Comparison of ENCODE assay signal across 21 mouse cellular contexts in the genomic region with DNA sequence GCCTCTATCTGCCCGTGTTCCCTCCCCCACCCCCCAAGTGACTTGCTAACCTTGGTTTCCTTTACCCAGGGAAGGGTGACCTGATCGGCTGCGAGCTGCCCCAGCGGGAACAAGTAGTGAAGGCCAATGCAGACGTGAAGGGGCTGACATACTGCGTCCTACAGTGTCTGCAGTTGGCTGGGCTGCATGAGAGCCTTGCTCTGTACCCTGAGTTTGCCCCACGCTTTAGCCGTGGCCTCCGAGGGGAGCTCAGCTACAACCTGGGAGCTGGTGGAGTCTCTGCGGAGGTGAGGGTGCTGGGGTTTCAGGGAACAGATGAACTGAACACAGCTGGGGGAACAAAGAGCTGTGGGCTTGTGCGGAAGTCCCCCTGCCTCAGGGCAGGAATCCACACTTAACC. TPM values are rescaled to one million over a fixed set of nuclear protein-coding genes. Genes with fewer than 3 reads are reported as not detected.
A peak's percentile ranks its signal among the peaks of the same experiment; 100 is the strongest.
DNase-seq lines count a peak whose midpoint lies in the region; TF ChIP-seq lines count a peak whose summit lies in the region.
"Had no signal": no experiment of that assay in that cellular context is flagged by ENCODE, and none has a peak within 500 bp of the region (broad histone marks: within the 10 kb centered on the region; RNA-seq: fewer than 3 reads in every experiment).

No protein-coding gene starts in this region.

- no peak for TF ChIP-seq CTCF in gastrocnemius, adult 2 months (IDR thresholded peaks at IDR 0.05)

- intact Hi-C loops in gastrocnemius, adult 2 months (cut with DNase I), result no loop called here
- intact Hi-C loops in gastrocnemius, postnatal 36 days (cut with DNase I), result no loop called here

- H3K36me3 ChIP-seq in embryonic facial prominence, embryonic 10.5 days (replicated peaks), result peaks cover 26% of the 10 kb centered on the region

- no peaks in the 10 kb centered on the region for H3K9me3 ChIP-seq in embryonic facial prominence, embryonic 10.5 days
- H3K9me3 ChIP-seq: heart, embryonic 15.5 days; hindbrain, embryonic 10.5 days; lung, embryonic 15.5 days; neural tube, embryonic 12.5 days had no signal

- peak; percentile 4 for DNase-seq in gastrocnemius, adult 2 months
- DNase-seq in gastrocnemius, postnatal 36 days, result no peak
- DNase-seq in embryonic facial prominence, embryonic 10.5 days (ENCODE audit: low spot score), result no peak
- DNase-seq in naive thymus-derived CD4-positive, alpha-beta T cell, adult 2 months (ENCODE audit: low read depth), result peak; percentile 35
- peak; percentile 63 to 73 for DNase-seq in thymus, postnatal 36 days
- no peak for DNase-seq in adrenal gland, postnatal 4 days (ENCODE audit: low spot score in 2 of 2)
- no peak for DNase-seq in adrenal gland, adult (ENCODE audit: inconsistent age in 2 of 2, low spot score in 1 of 2)
- DNase-seq: adrenal gland, adult 2 months; cerebellum, adult 9-10 months; kidney, adult 11 months had no signal

- H3K4me1 ChIP-seq in embryonic facial prominence, embryonic 10.5 days, result peaks cover 25% of the 10 kb centered on the region
- H3K4me1 ChIP-seq: heart, embryonic 15.5 days; lung, embryonic 15.5 days had no signal

- H3K4me3 ChIP-seq in gastrocnemius, adult 2 months, result no peak overlapping the region
- H3K4me3 ChIP-seq in embryonic facial prominence, embryonic 10.5 days, result no peak overlapping the region
- H3K4me3 ChIP-seq: heart, embryonic 15.5 days; hindbrain, embryonic 10.5 days; lung, embryonic 15.5 days; neural tube, embryonic 12.5 days had no signal

- H3K27me3 ChIP-seq in embryonic facial prominence, embryonic 10.5 days (replicated peaks; ENCODE audit: low read depth, poor library complexity, severe bottlenecking), result peaks cover 25% of the 10 kb centered on the region

- H3K27ac ChIP-seq in gastrocnemius, adult 2 months, result no peak overlapping the region
- peak overlapping the region; percentile 14 for H3K27ac ChIP-seq in embryonic facial prominence, embryonic 10.5 days (replicated peaks)
- H3K27ac ChIP-seq: heart, embryonic 15.5 days; hindbrain, embryonic 10.5 days; hindbrain, postnatal 0 days; liver, embryonic 14.5 days; lung, embryonic 15.5 days; macrophage; neural tube, embryonic 12.5 days had no signal

- 47% methylated on average over 11 of the region's 11 CpGs for WGBS in embryonic facial prominence, embryonic 10.5 days

RNA-seq across cellular contexts. Expression of gene Kcnh3, which starts 13.3 kb away (rescaled TPM):
- not detected for total RNA-seq in gastrocnemius, adult 2 months (2021)
- under 1 TPM in 1 of 2 experiments, not detected in 1; 0.08 TPM for total RNA-seq in gastrocnemius, postnatal 36 days (2021)
- polyA plus RNA-seq in embryonic facial prominence, embryonic 10.5 days (2016; fragmentation: Nextera tagmentation; extraction: Ambion mirVana), result 0.25 TPM in 2 replicates
- 1 to 10 TPM; 3.8 to 6.7 TPM for total RNA-seq in adrenal gland, postnatal 4 days (2021)
- total RNA-seq: granulocyte monocyte progenitor cell, adult 5-6 weeks; monocyte, adult 5-6 weeks had no signal
- polyA plus RNA-seq: macrophage had no signal

RNA-seq across cellular contexts. Expression of gene Mcrs1, which starts 13.8 kb away (rescaled TPM):
- 10 to 100 TPM; 25.6 to 33.7 TPM for total RNA-seq in gastrocnemius, adult 2 months (2021)
- 10 to 100 TPM; 25.6 to 28.9 TPM for total RNA-seq in gastrocnemius, postnatal 36 days (2021)
- polyA plus RNA-seq in embryonic facial prominence, embryonic 10.5 days (2016; fragmentation: Nextera tagmentation; extraction: Ambion mirVana), result 185 and 189 TPM in 2 replicates
- total RNA-seq in adrenal gland, postnatal 4 days (2021), result 10 to 100 TPM; 72.0 to 72.8 TPM

RNA-seq across cellular contexts. Expression of gene Prpf40b, which starts 56.9 kb away (rescaled TPM):
- total RNA-seq in gastrocnemius, adult 2 months (2021), result 10 to 100 TPM; 24.8 to 27.0 TPM
- 10 to 100 TPM; 21.0 to 23.0 TPM for total RNA-seq in gastrocnemius, postnatal 36 days (2021)
- 72.3 and 76.1 TPM in 2 replicates for polyA plus RNA-seq in embryonic facial prominence, embryonic 10.5 days (2016; fragmentation: Nextera tagmentation; extraction: Ambion mirVana)
- total RNA-seq in adrenal gland, postnatal 4 days (2021), result 10 to 100 TPM; 68.7 to 77.8 TPM

RNA-seq across cellular contexts. Expression of gene Fam186b, which starts 57.7 kb away (rescaled TPM):
- total RNA-seq in gastrocnemius, adult 2 months (2021), result not detected
- not detected for total RNA-seq in gastrocnemius, postnatal 36 days (2021)
- 0.30 TPM in 1 of 2 replicates, not detected in the other for polyA plus RNA-seq in embryonic facial prominence, embryonic 10.5 days (2016; fragmentation: Nextera tagmentation; extraction: Ambion mirVana)
- total RNA-seq in adrenal gland, postnatal 4 days (2021), result 1 to 10 TPM; 1.6 to 2.4 TPM
- total RNA-seq: granulocyte monocyte progenitor cell, adult 5-6 weeks; monocyte, adult 5-6 weeks had no signal
- polyA plus RNA-seq: large intestine, adult 2 months; macrophage; small intestine, adult 2 months had no signal

Comparison
In these comparisons a context has a peak if more than half of its experiments do, and no peak if none do; other contexts are left out.
1. DNase-seq: peak in gastrocnemius, adult 2 months (single experiment), naive thymus-derived CD4-positive, alpha-beta T cell, adult 2 months (single experiment) and thymus, postnatal 36 days (2 of 2); none in gastrocnemius, postnatal 36 days (0 of 2), embryonic facial prominence, embryonic 10.5 days (single experiment), adrenal gland, postnatal 4 days (0 of 2) and adrenal gland, adult (0 of 2).
2. RNA of gene Kcnh3, which starts 13.3 kb away (total RNA-seq): 3.8 to 6.7 TPM in adrenal gland, postnatal 4 days; 0.08 TPM in gastrocnemius, postnatal 36 days and not detected in gastrocnemius, adult 2 months; every median in the first group is over 4 times any median in the second.